Mouse (Mus musculus): ENCODE results near the gene Olfr193.
"Not testable (repeated sequence)": the region's sequence is repeated elsewhere in the genome, so short reads cannot be mapped to it uniquely, and the experiment has no call there.

Olfr193 gene

GRCm38 (mm10) chr16:59111781-59112180, at the start of gene Olfr193:
Olfr193 (minus strand) TSS chr16:59111881.
- DNase-seq (ENCODE audit: low spot score in 2 of 2), result no peak

GRCm38 (mm10) chr16:59151996-59152395, 40.3 kb upstream of the Olfr193 start:
- no peak for DNase-seq (ENCODE audit: low spot score in 2 of 2)

- DNase-seq (ENCODE audit: low spot score in 2 of 2), result no peak
These were observed 35.1 kb upstream of the Olfr193 start, which contains the start of gene Olfr195 for GRCm38 (mm10) chr16:59146746-59147145. Olfr195 (plus strand) TSS chr16:59147046.

- no peak for DNase-seq (ENCODE audit: low spot score in 2 of 2)
These were observed 29.4 kb upstream of the Olfr193 start for GRCm38 (mm10) chr16:59141105-59141504.

GRCm38 (mm10) chr16:59130740-59131139, 19.1 kb upstream of the Olfr193 start:
- no peak for DNase-seq (ENCODE audit: low spot score in 2 of 2)

GRCm38 (mm10) chr16:59120969-59121368, 9.3 kb upstream of the Olfr193 start, which contains the start of gene Olfr194:
Olfr194 (minus strand) TSS chr16:59121069.
- no peak for DNase-seq (ENCODE audit: low spot score in 2 of 2)

GRCm38 (mm10) chr16:59108522-59108921, 3.2 kb downstream of the Olfr193 start:
- not testable (repeated sequence) for DNase-seq (ENCODE audit: low spot score in 2 of 2)

- no peak for DNase-seq (ENCODE audit: low spot score in 2 of 2)
These were observed 6.4 kb downstream of the Olfr193 start for GRCm38 (mm10) chr16:59105312-59105711.

- DNase-seq (ENCODE audit: low spot score in 2 of 2), result not testable (repeated sequence)
These were observed 22.0 kb downstream of the Olfr193 start, which contains the start of gene Olfr191 for GRCm38 (mm10) chr16:59089722-59090121. Olfr191 (minus strand) TSS chr16:59089822.

GRCm38 (mm10) chr16:59081113-59081512, 30.6 kb downstream of the Olfr193 start:
- DNase-seq (ENCODE audit: low spot score in 2 of 2), result not testable (repeated sequence)

GRCm38 (mm10) chr16:59077905-59078304, 33.8 kb downstream of the Olfr193 start, which contains the start of gene Olfr190:
Olfr190 (minus strand) TSS chr16:59078005.
- no peak for DNase-seq (ENCODE audit: low spot score in 2 of 2)

- no peak for DNase-seq (ENCODE audit: low spot score in 2 of 2)
These were observed 38.2 kb downstream of the Olfr193 start for GRCm38 (mm10) chr16:59073520-59073919.

GRCm38 (mm10) chr16:59071755-59072154, 39.9 kb downstream of the Olfr193 start:
- DNase-seq (ENCODE audit: low spot score in 2 of 2), result no peak

GRCm38 (mm10) chr16:59062411-59062810, 49.3 kb downstream of the Olfr193 start:
- not testable (repeated sequence) for DNase-seq (ENCODE audit: low spot score in 2 of 2)
